Mouse (Mus musculus): Measurements from ENCODE around the gene Rbfox1.

- TF ChIP-seq CTCF (IDR thresholded peaks at IDR 0.05; ENCODE audit: low read depth, low read length) (no peak), POLR2A (IDR thresholded peaks at IDR 0.05; ENCODE audit: insufficient read depth, low read length) (no peak), EP300 (IDR thresholded peaks at IDR 0.05; ENCODE audit: insufficient read depth, low read depth, low read length) (no peak)
Measured at GRCm38 (mm10) chr16:6424738-6425137, 539.6 kb downstream of the Rbfox1 start.
